Mouse (Mus musculus): ENCODE data around the gene Gpatch4.

Gene Gpatch4

GRCm38 (mm10) chr3:88042661-88043421, at the start of gene Gpatch4:
Gene Gpatch4 (plus strand): TSS chr3:88043108.
- DNase-seq (ENCODE audit: low spot score), result peak; percentile 94

GRCm38 (mm10) chr3:87993436-87993835, 49.5 kb upstream of the Gpatch4 start:
- DNase-seq (ENCODE audit: low spot score), result no peak

GRCm38 (mm10) chr3:87995331-87995730, 47.6 kb upstream of the Gpatch4 start:
- no peak for DNase-seq (ENCODE audit: low spot score)

- no peak for DNase-seq (ENCODE audit: low spot score)
Observed at GRCm38 (mm10) chr3:87996401-87996800, 46.5 kb upstream of the Gpatch4 start.

GRCm38 (mm10) chr3:87996971-87997614, 45.8 kb upstream of the Gpatch4 start:
- DNase-seq (ENCODE audit: low spot score), result no peak

- DNase-seq (ENCODE audit: low spot score), result no peak
Observed at GRCm38 (mm10) chr3:87998747-87999146, 44.2 kb upstream of the Gpatch4 start.

GRCm38 (mm10) chr3:87999243-87999895, 43.5 kb upstream of the Gpatch4 start:
- no peak for DNase-seq (ENCODE audit: low spot score)

GRCm38 (mm10) chr3:88000181-88000580, 42.7 kb upstream of the Gpatch4 start, which contains the start of gene Bcan:
Gene Bcan (minus strand): TSS chr3:88000230.
- DNase-seq (ENCODE audit: low spot score), result no peak

GRCm38 (mm10) chr3:88000816-88001595, 41.9 kb upstream of the Gpatch4 start:
- DNase-seq (ENCODE audit: low spot score), result no peak

- DNase-seq (ENCODE audit: low spot score), result no peak
Observed at GRCm38 (mm10) chr3:88002291-88002976, 40.5 kb upstream of the Gpatch4 start.

- no peak for DNase-seq (ENCODE audit: low spot score)
Observed at GRCm38 (mm10) chr3:88005822-88006786, 36.8 kb upstream of the Gpatch4 start.

GRCm38 (mm10) chr3:88010634-88011265, 32.2 kb upstream of the Gpatch4 start:
- DNase-seq (ENCODE audit: low spot score), result no peak

- DNase-seq (ENCODE audit: low spot score), result peak; percentile 90
Observed at GRCm38 (mm10) chr3:88022322-88023191, 20.4 kb upstream of the Gpatch4 start.

- no peak for DNase-seq (ENCODE audit: low spot score)
Observed at GRCm38 (mm10) chr3:88023192-88024074, 19.5 kb upstream of the Gpatch4 start.

GRCm38 (mm10) chr3:88026823-88027222, 16.1 kb upstream of the Gpatch4 start:
- no peak for DNase-seq (ENCODE audit: low spot score)

GRCm38 (mm10) chr3:88027434-88028186, 15.3 kb upstream of the Gpatch4 start, which contains the start of gene Hapln2:
Gene Hapln2 (minus strand): TSS chr3:88027583.
- DNase-seq (ENCODE audit: low spot score), result peak; percentile 64

Measured in layer of hippocampus, adult 11-12 months (tissue).